Mouse (Mus musculus) stomach, embryonic 14.5 days (tissue): ENCODE data around the gene Rhbdd3. TPM values are rescaled to one million over a fixed set of nuclear protein-coding genes. Genes with fewer than 3 reads are reported as not detected.
"Not testable (repeated sequence)": the region's sequence is repeated elsewhere in the genome, so short reads cannot be mapped to it uniquely, and the experiment has no call there.

Experiments used
- ATAC-seq: fragments of 200-750 bp; cut with Nextera tagmentation; 2 replicates; pipeline ENCODE4 v1.8.0; 2017; ENCODE audit warnings: low read depth, moderate TSS enrichment; ENCODE audit not compliant: insufficient number of reproducible peaks, insufficient read depth, low FRiP score
- H3K27ac ChIP-seq: fragments of 300-500 bp; sonication (generic); 2 replicates; pipeline ENCODE4 v1.5.1; 2014; ENCODE audit warnings: mild to moderate bottlenecking, low read length, moderate library complexity, mixed read lengths
- H3K27me3 ChIP-seq: fragments of 300-500 bp; sonication (generic); 2 replicates; pipeline ENCODE4 v1.6.1; 2014; ENCODE audit warnings: low read length, control low read depth, mixed read lengths; ENCODE audit not compliant: control insufficient read depth, insufficient read depth
- H3K36me3 ChIP-seq: fragments of 300-500 bp; sonication (generic); 2 replicates; pipeline ENCODE4 v1.6.1; 2014; ENCODE audit warnings: mild to moderate bottlenecking, control low read depth, low read length, moderate library complexity, mixed read lengths; ENCODE audit not compliant: control insufficient read depth, insufficient read depth
- H3K4me1 ChIP-seq: fragments of 300-500 bp; sonication (generic); 2 replicates; pipeline ENCODE4 v1.6.1; 2014; ENCODE audit warnings: low read length, control low read depth, mixed read lengths; ENCODE audit not compliant: control insufficient read depth, insufficient read depth
- H3K4me2 ChIP-seq: fragments of 300-500 bp; sonication (generic); replicated peaks from 2 replicates; pipeline ENCODE4 v1.6.1; 2014; ENCODE audit warnings: low read depth, low read length, control low read depth
- H3K4me3 ChIP-seq: fragments of 300-500 bp; sonication (generic); 2 replicates; pipeline ENCODE4 v1.5.1; 2014; ENCODE audit warnings: low read depth, low read length, control low read depth
- H3K9ac ChIP-seq: fragments of 300-500 bp; sonication (generic); replicated peaks from 2 replicates; pipeline ENCODE4 v1.6.1; 2014; ENCODE audit warnings: low read depth, mild to moderate bottlenecking, control low read depth, low read length, moderate library complexity, mixed read lengths
- H3K9me3 ChIP-seq: fragments of 300-500 bp; sonication (generic); 2 replicates; pipeline ENCODE4 v1.6.1; 2016; ENCODE audit warnings: low read depth, low read length, control low read depth; ENCODE audit not compliant: control insufficient read depth
- WGBS: fragments of 180-500 bp; shearing (Covaris S2); extraction: QIAGEN DNeasy Blood & Tissue Kit; methylation state at CpG from one replicate; pipeline ENCODE4 v1.1.7; 2014; 5-methylcytosine and 5-hydroxymethylcytosine counted together
- polyA plus RNA-seq: library from polyadenylated mRNA; unstranded; fragments of >200 nt; fragmentation: Nextera tagmentation; extraction: Ambion mirVana; gene quantifications from 2 replicates; pipeline ENCODE4 v1.2.1, GENCODE M21; 2014

The Rhbdd3 gene
- polyA plus RNA-seq, 1 experiment from 2014 or later = 29.7 TPM

DNA sequence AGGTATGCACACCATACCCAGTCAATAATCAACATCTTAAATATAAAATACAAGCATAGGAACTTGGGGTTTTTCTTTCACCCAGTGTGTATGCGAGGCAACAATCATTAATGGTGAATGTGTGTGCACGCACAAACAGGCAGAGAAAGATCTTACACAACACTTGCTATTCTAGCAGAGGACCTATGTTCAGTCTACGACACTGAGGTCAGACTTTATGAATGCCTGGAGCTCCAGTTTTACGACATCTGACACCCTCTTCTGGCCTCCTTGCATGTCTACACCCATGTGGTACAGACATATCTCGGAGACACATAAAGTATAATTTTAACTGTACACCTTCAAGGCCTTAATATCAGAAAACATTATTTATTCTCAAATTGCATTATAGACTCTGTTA, 21.9 kb upstream of the Rhbdd3 start:
- H3K4me2 ChIP-seq, H3K27me3 ChIP-seq, H3K9ac ChIP-seq, H3K4me3 ChIP-seq, H3K27ac ChIP-seq, H3K4me1 ChIP-seq, H3K9me3 ChIP-seq: not testable (repeated sequence)
- peaks cover 68% of the 10 kb centered on the region for H3K36me3 ChIP-seq
- ATAC-seq = 0 out of 2 replicates have a peak, but pooled peaks have one; percentile 18
- 93% methylated on average over 3 of the region's 5 CpGs for WGBS

- Histone ChIP-seq H3K4me1 (no peaks in the 10 kb centered on the region), H3K4me3 (no peak overlapping the region), H3K4me2 (no peak overlapping the region), H3K9ac (no peak overlapping the region), H3K27me3 (no peaks in the 10 kb centered on the region), H3K9me3 (no peaks in the 10 kb centered on the region), H3K27ac (no peak overlapping the region), H3K36me3 (peaks cover 88% of the 10 kb centered on the region)
- WGBS = 100% methylated on average over 1 of the region's 1 CpGs
- ATAC-seq = no peak
Measured at GRCm38 (mm10) chr11:5089147-5089546, 9.6 kb upstream of the Rhbdd3 start.

GRCm38 (mm10) chr11:5091706-5092105, 7.0 kb upstream of the Rhbdd3 start:
- Histone ChIP-seq H3K36me3 (peaks cover 63% of the 10 kb centered on the region), H3K27me3 (no peaks in the 10 kb centered on the region), H3K4me3 (no peak overlapping the region), H3K27ac (no peak overlapping the region), H3K4me2 (no peak overlapping the region), H3K4me1 (peaks cover 10% of the 10 kb centered on the region; the same call in 1 of the 2 replicates), H3K9me3 (no peaks in the 10 kb centered on the region), H3K9ac (no peak overlapping the region)
- ATAC-seq = no peak
- WGBS = 51% methylated on average over 2 of the region's 2 CpGs

- no peaks in the 10 kb centered on the region for H3K9me3 ChIP-seq
- peak overlapping the region; percentile 85; the same call in 1 of the 2 replicates for H3K4me2 ChIP-seq
- H3K4me3 ChIP-seq = no peak overlapping the region
- WGBS = 80% methylated on average over 5 of the region's 5 CpGs
- H3K36me3 ChIP-seq = peaks cover 25% of the 10 kb centered on the region
- H3K27me3 ChIP-seq = no peaks in the 10 kb centered on the region
- H3K27ac ChIP-seq = no peak overlapping the region; the same call in 1 of the 2 replicates
- ATAC-seq = no peak
- H3K4me1 ChIP-seq = peaks cover 19% of the 10 kb centered on the region; the same call in 1 of the 2 replicates
- H3K9ac ChIP-seq = no peak overlapping the region
Measured at GRCm38 (mm10) chr11:5095877-5096276, 2.8 kb upstream of the Rhbdd3 start.

DNA sequence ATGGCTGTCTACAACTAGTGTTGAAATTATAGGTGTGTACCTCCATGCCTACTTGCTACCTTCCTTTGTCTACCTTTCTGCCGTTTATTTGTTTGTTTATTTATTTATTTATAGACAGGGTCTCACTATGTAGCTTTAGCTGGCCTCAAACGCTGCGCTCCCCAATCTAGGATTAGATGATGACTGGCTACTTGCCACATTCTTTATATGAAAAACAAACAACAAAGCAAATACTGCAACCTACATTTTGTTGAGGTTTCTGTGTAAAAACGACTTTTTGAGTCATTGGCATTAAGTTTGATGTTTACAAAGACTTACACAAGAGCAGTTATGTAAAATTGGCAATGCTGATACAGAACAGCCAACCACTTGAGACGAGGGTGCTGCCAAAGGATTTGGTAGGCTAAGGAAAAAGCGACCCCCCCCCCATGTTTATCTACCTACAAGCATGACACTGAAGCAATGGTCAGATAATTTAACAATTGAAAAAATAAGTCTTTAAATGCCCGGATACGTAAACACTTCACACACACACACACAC, 2.2 kb upstream of the Rhbdd3 start:
- Histone ChIP-seq H3K27me3 (no peaks in the 10 kb centered on the region), H3K4me1 (peaks cover 21% of the 10 kb centered on the region; the same call in 1 of the 2 replicates), H3K4me2 (peak overlapping the region; percentile 85), H3K9ac (0 out of 2 replicates have a peak overlapping the region, but pooled peaks have one; percentile 98), H3K9me3 (no peaks in the 10 kb centered on the region), H3K27ac (no peak overlapping the region), H3K36me3 (peaks cover 18% of the 10 kb centered on the region), H3K4me3 (peak overlapping the region; percentile 96; the same call in 1 of the 2 replicates)
- no peak for ATAC-seq
- 57% methylated on average over 8 of the region's 8 CpGs for WGBS

GRCm38 (mm10) chr11:5098035-5098735, 541 bp upstream of the Rhbdd3 start:
- H3K9ac ChIP-seq = peak overlapping the region; percentile 98
- 0 out of 2 replicates have a peak, but pooled peaks have one; percentile 3 for ATAC-seq
- peak overlapping the region; percentile 85 for H3K4me2 ChIP-seq
- peaks cover 8% of the 10 kb centered on the region for H3K36me3 ChIP-seq
- no peaks in the 10 kb centered on the region for H3K9me3 ChIP-seq
- H3K27me3 ChIP-seq = no peaks in the 10 kb centered on the region
- WGBS = under 1% methylated on average over 44 of the region's 44 CpGs
- H3K4me1 ChIP-seq = peaks cover 21% of the 10 kb centered on the region; the same call in 1 of the 2 replicates
- H3K4me3 ChIP-seq = peak overlapping the region; percentile 96
- peak overlapping the region; percentile 98 for H3K27ac ChIP-seq

- H3K36me3 ChIP-seq = peaks cover 4% of the 10 kb centered on the region; the same call in 1 of the 2 replicates
- peak overlapping the region; percentile 70 for H3K4me2 ChIP-seq
- no peaks in the 10 kb centered on the region for H3K27me3 ChIP-seq
- peaks cover 21% of the 10 kb centered on the region; the same call in 1 of the 2 replicates for H3K4me1 ChIP-seq
- H3K4me3 ChIP-seq = peak overlapping the region; percentile 96
- peak; percentile 67 for ATAC-seq
- peak overlapping the region; percentile 98 for H3K27ac ChIP-seq
- H3K9ac ChIP-seq = peak overlapping the region; percentile 98
- under 1% methylated on average over 29 of the region's 31 CpGs for WGBS
- no peaks in the 10 kb centered on the region for H3K9me3 ChIP-seq
Measured at GRCm38 (mm10) chr11:5099576-5100183, 954 bp downstream of the Rhbdd3 start.

DNA sequence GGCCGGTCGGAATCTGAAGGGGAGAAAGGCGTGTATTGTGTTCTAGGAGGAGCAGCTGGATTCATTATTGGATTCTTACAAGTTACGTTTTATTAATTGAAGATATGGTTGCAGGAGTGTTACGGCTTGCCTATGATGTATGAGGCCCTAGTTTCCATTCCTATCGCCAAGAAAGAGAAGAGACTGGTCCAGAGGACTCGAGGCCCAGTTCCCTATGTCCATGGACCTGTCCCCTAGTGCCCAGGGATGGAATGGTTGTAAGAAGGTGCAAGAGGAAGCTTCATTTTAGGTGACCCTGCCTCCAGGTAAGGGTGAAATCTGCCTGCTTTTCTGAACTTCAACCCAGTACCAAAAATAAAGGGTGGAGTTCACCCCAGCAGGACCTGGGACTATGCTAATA, 1.6 kb downstream of the Rhbdd3 start:
- Histone ChIP-seq H3K9ac (peak overlapping the region; percentile 98), H3K4me2 (peak overlapping the region; percentile 70), H3K4me3 (peak overlapping the region; percentile 96), H3K36me3 (peaks cover 7% of the 10 kb centered on the region), H3K27me3 (no peaks in the 10 kb centered on the region), H3K9me3 (no peaks in the 10 kb centered on the region), H3K4me1 (peaks cover 21% of the 10 kb centered on the region; the same call in 1 of the 2 replicates), H3K27ac (peak overlapping the region; percentile 98)
- no peak for ATAC-seq
- WGBS = under 1% methylated on average over 7 of the region's 7 CpGs
